Mouse (Mus musculus): Measurements from ENCODE around the gene Litaf.
"Not testable (repeated sequence)": the region's sequence is repeated elsewhere in the genome, so short reads cannot be mapped to it uniquely, and the experiment has no call there.

The Litaf gene

DNA sequence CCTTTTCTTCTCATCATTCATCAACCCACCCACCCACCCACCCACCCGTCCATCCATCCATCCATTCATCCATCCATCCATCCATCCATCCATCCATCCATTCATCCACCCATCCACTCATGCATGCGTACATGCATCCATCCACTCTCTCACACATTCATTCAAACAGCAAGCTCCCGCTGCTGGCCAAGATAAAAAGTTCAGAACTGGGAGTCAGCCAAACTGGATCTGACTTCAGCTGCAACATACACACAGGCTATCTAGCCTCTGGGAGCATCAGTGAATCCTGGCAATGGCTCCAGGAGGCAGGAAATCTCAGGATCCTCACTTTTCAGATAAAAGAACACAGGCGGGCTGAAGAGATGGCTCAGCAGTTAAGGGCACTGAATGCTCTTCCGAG is 42.3 kb downstream of the Litaf start:
- in situ Hi-C loops (cut with MboI, MseI), result no loop called here

DNA sequence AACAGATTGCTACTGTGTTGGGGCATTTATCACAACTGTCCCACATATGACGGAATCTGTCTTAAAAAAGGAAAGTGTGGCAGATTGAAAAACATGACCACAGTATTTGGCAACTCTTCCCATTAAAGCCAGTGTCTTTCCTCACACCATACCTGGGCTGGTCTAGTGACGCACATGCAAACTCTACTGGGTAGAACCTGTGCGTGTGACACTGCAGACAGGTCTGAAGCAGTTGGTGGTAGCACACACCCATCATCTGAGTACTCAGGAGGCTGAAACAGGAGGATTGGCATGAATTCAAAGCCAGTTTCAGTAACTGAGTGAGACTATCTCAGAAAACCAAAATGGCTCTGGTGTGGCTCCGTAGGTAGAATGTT is 43.9 kb downstream of the Litaf start:
- in situ Hi-C loops (cut with MboI, MseI), result no loop called here

GRCm38 (mm10) chr16:11021403-11022112 is 44.4 kb downstream of the Litaf start:
- in situ Hi-C loops (cut with MboI, MseI), result no loop called here

GRCm38 (mm10) chr16:11017807-11018595 is 48.0 kb downstream of the Litaf start:
- in situ Hi-C loops (cut with MboI, MseI), result no loop called here

DNA sequence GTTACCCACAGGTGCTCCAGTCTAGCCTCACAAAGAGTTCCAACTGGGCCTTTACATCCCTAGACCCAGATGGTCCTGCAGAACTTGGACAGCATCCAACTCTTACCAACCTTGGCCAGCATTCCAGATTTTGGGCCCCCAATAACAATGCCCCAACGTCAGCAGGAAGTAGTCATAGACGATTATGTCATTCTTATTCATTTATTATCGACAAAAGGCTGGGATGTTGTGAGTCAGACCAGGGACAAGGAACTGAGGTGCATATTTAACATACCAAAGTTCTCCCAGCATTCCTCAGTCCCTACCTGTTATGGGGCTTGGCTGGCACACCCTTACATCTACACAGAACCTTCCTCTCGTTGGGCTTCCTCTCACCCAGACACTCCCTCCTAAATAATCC is 49.6 kb downstream of the Litaf start:
- in situ Hi-C loops (cut with MboI, MseI), result no loop called here

- in situ Hi-C loops (cut with MboI, MseI), result no loop called here
Measured at GRCm38 (mm10) chr16:11014407-11014806, 51.5 kb downstream of the Litaf start.

DNA sequence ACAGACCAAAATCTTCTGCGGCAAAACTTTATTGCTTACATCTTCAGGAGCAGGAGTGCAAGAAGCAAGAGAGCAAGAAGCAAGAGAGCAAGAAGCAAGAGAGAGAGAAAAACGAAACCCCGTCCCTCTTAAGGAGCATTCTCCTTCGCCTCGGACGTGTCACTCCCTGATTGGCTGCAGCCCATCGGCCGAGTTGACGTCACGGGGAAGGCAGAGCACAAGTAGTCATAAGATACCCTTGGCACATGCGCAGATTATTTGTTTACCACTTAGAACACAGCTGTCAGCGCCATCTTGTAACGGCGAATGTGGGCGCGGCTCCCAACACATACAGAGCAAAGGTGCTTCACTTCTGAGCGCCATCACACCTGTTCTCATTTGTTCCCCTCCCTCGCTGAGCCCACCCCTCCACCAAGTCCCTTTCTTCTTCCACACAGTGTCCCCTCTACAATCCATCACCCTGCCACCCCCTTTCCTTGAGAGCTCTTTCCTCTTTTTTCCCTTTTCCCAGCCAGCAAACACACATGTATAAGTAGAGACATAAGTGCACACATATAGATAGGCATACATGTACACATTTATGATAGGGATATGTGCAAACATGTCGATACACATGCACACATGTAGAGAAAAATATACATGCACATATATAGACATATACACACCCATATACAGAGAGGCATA is 52.4 kb downstream of the Litaf start:
- in situ Hi-C loops (cut with MboI, MseI), result not testable (repeated sequence)

GRCm38 (mm10) chr16:11012571-11013463 is 53.1 kb downstream of the Litaf start:
- in situ Hi-C loops (cut with MboI, MseI), result no loop called here

DNA sequence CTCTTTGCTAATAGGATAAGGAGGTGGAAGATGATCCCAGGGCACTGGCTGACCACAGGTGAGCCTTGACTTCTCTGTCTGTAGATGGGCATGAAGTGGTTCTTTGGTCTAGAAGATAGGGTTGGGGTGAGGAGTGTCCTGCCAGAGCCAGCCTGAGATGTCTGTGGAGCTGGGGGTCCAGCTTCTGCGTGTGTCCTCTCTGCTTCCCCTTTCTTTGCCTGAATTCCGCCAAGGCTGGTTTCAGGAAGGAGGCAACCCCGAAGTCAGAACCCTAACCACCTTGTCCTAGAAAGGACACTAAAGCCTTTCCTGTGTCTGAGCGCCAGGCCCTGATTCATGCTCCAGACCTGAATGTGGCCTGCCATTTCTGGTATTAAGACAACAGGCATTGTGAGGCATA is 54.0 kb downstream of the Litaf start:
- in situ Hi-C loops (cut with MboI, MseI), result no loop called here

- in situ Hi-C loops (cut with MboI, MseI), result no loop called here
Measured at GRCm38 (mm10) chr16:11011206-11011605, 54.8 kb downstream of the Litaf start.

DNA sequence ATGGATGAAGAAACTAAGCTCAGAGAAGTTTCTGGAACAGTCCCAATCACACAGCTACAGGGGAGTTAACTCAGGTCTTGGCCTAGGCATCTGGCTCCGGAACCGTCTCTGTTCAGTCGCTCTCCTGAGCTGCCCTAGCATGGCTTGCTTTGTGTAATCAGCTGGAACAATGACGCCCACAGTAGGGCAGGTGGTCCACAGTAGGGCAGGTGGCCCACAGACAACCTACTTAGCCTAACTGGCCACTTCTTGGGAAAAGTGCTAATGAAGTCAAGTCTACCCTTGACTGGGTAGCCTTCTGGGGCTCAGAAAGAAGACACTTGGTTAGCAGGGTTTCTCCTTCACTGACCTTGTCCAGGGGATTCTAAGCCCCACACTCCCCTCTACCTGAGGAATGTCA is 55.7 kb downstream of the Litaf start:
- in situ Hi-C loops (cut with MboI, MseI), result no loop called here

DNA sequence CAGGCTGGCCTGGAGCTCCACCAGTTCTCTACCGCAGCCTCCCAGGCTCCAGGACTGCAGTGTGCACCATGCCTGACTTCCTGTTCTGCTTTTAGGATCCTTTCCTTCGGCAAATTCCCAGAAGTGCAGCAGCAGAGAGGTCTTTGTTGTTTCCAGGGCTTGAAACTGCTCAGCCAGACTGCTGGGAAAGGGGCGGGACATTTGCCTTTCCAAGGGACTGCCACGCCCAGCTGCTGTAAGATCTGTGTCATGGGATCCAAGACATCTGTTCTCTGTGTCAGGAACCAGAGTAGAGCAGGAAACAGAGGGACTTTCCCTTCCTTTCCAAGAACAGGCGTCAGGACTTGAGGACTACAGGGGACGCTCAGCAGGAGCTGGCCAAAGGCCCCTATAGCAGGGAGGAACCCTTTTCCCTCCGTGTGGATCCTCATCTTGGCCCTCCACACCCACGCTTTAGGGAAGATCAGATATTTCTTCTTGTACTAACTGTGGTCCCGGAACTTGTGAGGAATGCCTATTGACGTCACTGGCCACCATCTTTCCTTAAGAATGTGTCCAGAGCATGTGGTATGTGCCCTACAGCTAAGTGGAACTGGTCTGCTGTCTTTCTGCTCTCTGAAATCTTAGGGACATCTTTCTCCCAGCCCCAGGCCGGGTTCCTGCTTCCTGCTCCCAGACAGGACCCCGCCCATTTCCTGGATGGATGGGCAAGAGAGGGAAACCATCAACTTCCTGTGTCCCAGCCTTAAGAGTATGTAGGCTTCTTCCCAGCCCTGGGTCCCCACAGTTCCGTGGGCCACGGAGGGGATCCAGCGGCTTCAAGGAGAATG is 57.6 kb downstream of the Litaf start:
- in situ Hi-C loops (cut with MboI, MseI), result no loop called here

GRCm38 (mm10) chr16:11006100-11006499 is 59.9 kb downstream of the Litaf start:
- in situ Hi-C loops (cut with MboI, MseI), result no loop called here

- in situ Hi-C loops (cut with MboI, MseI), result no loop called here
Measured at GRCm38 (mm10) chr16:11001703-11002659, 64.0 kb downstream of the Litaf start.

- in situ Hi-C loops (cut with MboI, MseI), result no loop called here
Measured at GRCm38 (mm10) chr16:10999809-11000208, 66.1 kb downstream of the Litaf start.

DNA sequence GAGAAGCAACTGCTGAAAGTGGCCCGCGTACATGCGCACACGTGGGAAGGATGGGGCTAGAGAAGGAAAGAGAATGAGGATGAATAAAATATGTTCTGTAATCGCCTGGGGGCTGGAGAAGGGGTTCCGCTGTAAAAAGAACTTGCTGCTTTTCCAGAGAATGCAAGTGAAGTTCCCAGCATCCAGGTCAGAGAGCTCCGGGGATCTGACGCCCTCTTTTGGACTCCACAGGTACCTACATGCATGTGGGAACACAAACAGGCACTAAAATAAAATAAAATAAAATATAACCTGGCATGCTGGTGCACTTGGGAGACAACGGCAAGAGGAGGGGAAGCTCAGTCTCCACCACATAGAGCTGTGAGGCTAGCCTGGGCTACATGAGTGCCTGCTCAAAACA is 67.7 kb downstream of the Litaf start:
- in situ Hi-C loops (cut with MboI, MseI), result no loop called here

DNA sequence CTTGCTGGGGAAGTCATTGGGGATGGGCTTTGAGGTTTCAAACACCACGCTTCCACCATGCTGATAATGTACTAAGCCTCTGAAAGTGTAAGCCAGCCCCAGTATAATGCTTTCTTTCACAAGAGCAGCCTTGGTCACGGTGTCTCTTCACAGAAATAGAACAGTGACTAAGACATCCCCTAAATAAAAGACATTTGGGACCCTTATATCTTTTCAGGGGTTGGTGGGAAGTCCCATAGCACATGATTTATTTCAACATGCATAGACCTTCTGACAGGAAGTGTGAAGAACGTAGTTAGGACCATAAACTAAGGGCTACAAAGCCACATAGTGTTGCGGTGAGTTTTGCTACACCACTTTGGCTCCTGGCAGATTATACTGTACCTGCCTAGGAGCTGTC is 69.4 kb downstream of the Litaf start:
- in situ Hi-C loops (cut with MboI, MseI), result no loop called here

DNA sequence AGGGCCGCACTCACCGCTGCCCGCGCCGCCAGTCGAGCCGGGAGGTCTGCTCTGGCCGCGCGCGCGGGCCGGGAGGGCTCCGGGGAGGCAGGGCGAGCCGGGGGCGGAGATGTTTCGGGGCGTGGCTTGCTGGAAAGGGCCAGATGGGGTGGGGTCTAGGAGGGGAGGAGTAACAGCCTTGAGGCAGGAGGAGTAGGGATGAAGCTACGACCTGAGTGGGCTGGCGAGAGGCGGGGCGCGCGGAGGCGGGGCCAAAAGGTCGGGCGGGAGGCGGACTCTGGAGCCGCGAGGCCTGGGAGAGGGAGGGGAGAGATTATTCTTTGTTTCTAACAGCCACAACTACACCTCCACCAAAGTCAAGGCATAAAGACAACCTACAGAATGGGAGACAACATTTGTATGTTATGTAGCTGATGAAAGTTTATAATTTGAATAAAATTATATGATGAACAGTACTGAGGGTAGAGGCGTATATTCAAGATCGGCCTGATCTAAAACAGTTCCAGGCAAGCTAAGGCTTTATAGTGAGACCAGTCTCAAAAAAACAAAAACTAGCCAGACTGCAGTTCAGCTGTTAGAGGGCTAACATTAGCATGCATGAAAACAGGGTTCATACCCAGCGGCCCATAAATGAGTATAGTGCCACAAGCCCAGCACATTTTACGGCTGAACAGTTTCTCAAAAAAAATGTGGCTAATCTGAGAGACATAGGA is 72.8 kb downstream of the Litaf start:
- in situ Hi-C loops (cut with MboI, MseI), result no loop called here

All from regulatory T cell (primary cell).